Mouse (Mus musculus): Measurements from ENCODE around the gene Pla2g12a.

DNA sequence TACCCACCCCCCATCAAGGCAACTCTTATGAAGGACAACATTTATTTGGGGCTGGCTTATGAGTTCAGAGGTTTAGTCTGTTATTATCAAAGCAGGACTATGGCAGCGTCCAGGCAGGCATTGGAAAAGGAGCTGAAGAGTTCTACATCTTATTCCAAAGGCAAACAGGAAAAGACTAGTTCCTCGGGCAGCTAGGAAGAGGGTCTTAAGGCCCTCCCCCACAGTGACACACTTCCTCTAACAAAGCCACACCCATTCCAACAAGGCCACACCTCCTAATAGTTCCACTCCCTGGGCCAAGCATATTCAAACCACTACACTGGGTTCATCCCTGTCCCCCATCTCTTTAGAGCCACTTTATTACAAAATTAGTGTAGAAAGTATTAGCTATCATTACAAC lies 15.8 kb upstream of the Pla2g12a start:
- no peak for TF ChIP-seq CTCF (IDR thresholded peaks at IDR 0.05; ENCODE audit: borderline replicate concordance, insufficient read depth, low read length)
- no peak for TF ChIP-seq POLR2A (IDR thresholded peaks at IDR 0.05; ENCODE audit: low read depth, low read length)
